Mouse (Mus musculus) hindbrain, embryonic 10.5 days (tissue): ENCODE data around the gene Gria4. TPM values are rescaled to one million over a fixed set of nuclear protein-coding genes. Genes with fewer than 3 reads are reported as not detected.
"Not testable (repeated sequence)": the region's sequence is repeated elsewhere in the genome, so short reads cannot be mapped to it uniquely, and the experiment has no call there.

Experiments
- DNase-seq: peaks from one replicate; pipeline ENCODE4 v3.0.0-alpha.2; 2017; ENCODE audit warnings: low spot score
- H3K27ac ChIP-seq: fragments of 300-500 bp; sonication (generic); 2 replicates; pipeline ENCODE4 v1.5.1; 2016; ENCODE audit warnings: mild to moderate bottlenecking, moderate library complexity
- H3K27me3 ChIP-seq: fragments of 300-500 bp; sonication (generic); 2 replicates; pipeline ENCODE4 v1.6.1; 2016; ENCODE audit warnings: mild to moderate bottlenecking; ENCODE audit not compliant: poor library complexity, insufficient read depth, severe bottlenecking
- H3K36me3 ChIP-seq: fragments of 300-500 bp; sonication (generic); 2 replicates; pipeline ENCODE4 v1.6.1; 2016; ENCODE audit warnings: mild to moderate bottlenecking, moderate library complexity
- H3K4me1 ChIP-seq: fragments of 300-500 bp; sonication (generic); replicated peaks from 2 replicates; pipeline ENCODE4 v1.6.1; 2016; ENCODE audit warnings: mild to moderate bottlenecking
- H3K4me3 ChIP-seq: fragments of 300-500 bp; sonication (generic); 2 replicates; pipeline ENCODE4 v1.5.1; 2016; ENCODE audit warnings: mild to moderate bottlenecking, moderate library complexity
- H3K9me3 ChIP-seq: fragments of 300-500 bp; sonication (generic); 2 replicates; pipeline ENCODE4 v1.6.1; 2016; ENCODE audit warnings: mild to moderate bottlenecking, moderate library complexity
- WGBS: fragments of 180-500 bp; shearing (Covaris S2); methylation state at CpG from one replicate; pipeline ENCODE4 v1.1.7; 2016; 5-methylcytosine and 5-hydroxymethylcytosine counted together
- polyA plus RNA-seq: library from polyadenylated mRNA; unstranded; fragments of >200 nt; fragmentation: Nextera tagmentation; extraction: Ambion mirVana; gene quantifications from 2 replicates; pipeline ENCODE4 v1.2.1, GENCODE M21; 2016

Gene Gria4
- polyA plus RNA-seq, 1 experiment from 2014 or later, result 8.0 TPM

DNA sequence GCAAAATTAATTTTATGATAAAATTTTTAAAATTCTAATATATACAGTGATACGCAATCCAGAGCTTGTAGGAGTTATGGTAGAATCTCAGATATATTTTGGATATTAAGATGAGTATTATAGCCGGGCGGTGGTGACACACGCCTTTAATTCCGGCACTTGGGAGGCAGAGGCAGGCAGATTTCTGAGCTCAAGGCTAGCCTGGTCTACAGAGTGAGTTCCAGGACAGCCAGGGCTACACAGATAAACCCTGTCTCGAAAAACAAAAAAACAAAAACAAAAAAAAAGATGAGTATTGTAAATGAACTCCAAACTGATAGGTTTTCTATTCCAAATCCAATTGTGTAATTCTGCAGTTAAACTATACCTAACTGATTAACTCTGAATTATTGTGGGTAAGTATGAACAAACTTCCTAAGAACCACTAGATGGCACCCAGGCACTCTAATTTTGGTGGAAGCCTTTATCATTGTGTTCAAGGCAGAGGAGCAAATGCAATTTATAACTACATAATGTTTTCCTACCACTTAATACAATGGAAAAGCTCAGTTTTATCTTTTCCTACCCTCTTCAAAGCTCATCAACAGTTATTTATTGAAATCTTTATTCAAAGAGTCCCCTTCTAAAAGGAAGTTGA is 259.4 kb downstream of the Gria4 start:
- Histone ChIP-seq H3K4me3 (no peak overlapping the region), H3K9me3 (no peaks in the 10 kb centered on the region), H3K36me3 (no peaks in the 10 kb centered on the region), H3K27ac (no peak overlapping the region), H3K27me3 (no peaks in the 10 kb centered on the region), H3K4me1 (no peaks in the 10 kb centered on the region)
- no peak for DNase-seq
- WGBS, result 90% methylated on average over 6 of the region's 6 CpGs

DNA sequence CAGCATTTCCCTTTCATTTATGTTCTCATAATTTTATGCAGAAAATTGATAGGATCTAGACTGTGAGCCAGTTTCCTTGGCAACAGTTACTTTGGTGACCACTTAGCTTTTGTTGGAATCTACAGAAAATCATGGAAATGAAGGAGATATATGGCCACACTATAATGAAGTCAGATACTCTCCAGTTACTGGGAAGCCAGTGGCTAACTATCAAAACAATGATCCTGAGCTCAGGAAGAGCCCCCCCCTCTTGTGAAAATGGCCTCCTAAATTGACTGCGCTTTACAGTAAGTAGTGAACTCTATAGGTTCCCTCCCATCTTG is 281.5 kb downstream of the Gria4 start:
- WGBS, result 90% methylated on average over 1 of the region's 1 CpGs

GRCm38 (mm10) chr9:4513796-4514562 is 282.1 kb downstream of the Gria4 start:
- no peak overlapping the region for H3K27ac ChIP-seq
- DNase-seq, result no peak

More for the DNA sequence above, 281.5 kb downstream of the Gria4 start:
- no peak for DNase-seq
- Histone ChIP-seq H3K4me3 (no peak overlapping the region), H3K4me1 (peaks cover 6% of the 10 kb centered on the region; the same call in 1 of the 2 replicates), H3K27ac (no peak overlapping the region), H3K9me3 (no peaks in the 10 kb centered on the region), H3K27me3 (no peaks in the 10 kb centered on the region), H3K36me3 (no peaks in the 10 kb centered on the region)

DNA sequence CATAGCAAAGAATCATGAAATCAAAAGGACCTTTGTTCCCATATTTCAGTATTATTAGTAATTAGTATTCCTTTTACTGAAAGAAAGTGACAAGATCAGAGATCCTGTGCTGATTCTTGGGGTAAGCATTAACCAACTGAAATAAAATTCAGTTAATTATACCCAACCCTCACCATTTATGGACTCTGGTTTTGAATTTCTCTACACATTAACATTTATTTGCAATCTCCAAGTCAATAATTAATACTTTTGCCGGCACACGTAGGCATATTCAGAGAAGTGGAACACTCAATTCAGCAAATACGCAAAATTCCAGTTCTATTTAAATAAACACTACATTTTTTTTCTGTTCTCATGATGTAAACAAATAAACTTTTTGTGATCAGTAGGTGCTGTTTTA is 289.9 kb downstream of the Gria4 start:
- Histone ChIP-seq H3K9me3 (no peaks in the 10 kb centered on the region), H3K27me3 (no peaks in the 10 kb centered on the region), H3K4me3 (no peak overlapping the region), H3K27ac (no peak overlapping the region), H3K4me1 (0 out of 2 replicates have a peak, but pooled peaks cover 2% of the 10 kb centered on the region), H3K36me3 (no peaks in the 10 kb centered on the region)
- 94% methylated on average over 3 of the region's 3 CpGs for WGBS
- no peak for DNase-seq

More at GRCm38 (mm10) chr9:4513796-4514562, 282.1 kb downstream of the Gria4 start:
- Histone ChIP-seq H3K27me3 (no peaks in the 10 kb centered on the region), H3K4me1 (peaks cover 6% of the 10 kb centered on the region; the same call in 1 of the 2 replicates), H3K36me3 (no peaks in the 10 kb centered on the region), H3K4me3 (no peak overlapping the region), H3K9me3 (no peaks in the 10 kb centered on the region)

GRCm38 (mm10) chr9:4505087-4505486 is 290.9 kb downstream of the Gria4 start:
- 8% methylated on average over 1 of the region's 1 CpGs for WGBS
- DNase-seq, result peak; percentile 26
- no peak overlapping the region for H3K4me3 ChIP-seq

GRCm38 (mm10) chr9:4486428-4486827 is 309.6 kb downstream of the Gria4 start:
- H3K9me3 ChIP-seq, result peaks cover 8% of the 10 kb centered on the region; the same call in 1 of the 2 replicates
- no peak overlapping the region for H3K27ac ChIP-seq
- no peaks in the 10 kb centered on the region for H3K4me1 ChIP-seq
- no peak for DNase-seq
- no peaks in the 10 kb centered on the region for H3K27me3 ChIP-seq
- H3K4me3 ChIP-seq, result no peak overlapping the region
- H3K36me3 ChIP-seq, result no peaks in the 10 kb centered on the region
- 90% methylated on average over 2 of the region's 2 CpGs for WGBS

More at GRCm38 (mm10) chr9:4505087-4505486, 290.9 kb downstream of the Gria4 start:
- Histone ChIP-seq H3K4me1 (0 out of 2 replicates have a peak, but pooled peaks cover 2% of the 10 kb centered on the region), H3K36me3 (no peaks in the 10 kb centered on the region), H3K27ac (no peak overlapping the region), H3K27me3 (no peaks in the 10 kb centered on the region), H3K9me3 (no peaks in the 10 kb centered on the region)

GRCm38 (mm10) chr9:4484502-4484901 is 311.5 kb downstream of the Gria4 start:
- Histone ChIP-seq H3K36me3 (no peaks in the 10 kb centered on the region), H3K27ac (no peak overlapping the region), H3K4me1 (no peaks in the 10 kb centered on the region), H3K27me3 (no peaks in the 10 kb centered on the region), H3K9me3 (peaks cover 8% of the 10 kb centered on the region; the same call in 1 of the 2 replicates), H3K4me3 (no peak overlapping the region)
- DNase-seq, result no peak
- WGBS, result 81% methylated on average over 2 of the region's 2 CpGs

- Histone ChIP-seq H3K36me3 (no peaks in the 10 kb centered on the region), H3K9me3 (no peaks in the 10 kb centered on the region), H3K4me1 (no peaks in the 10 kb centered on the region), H3K27ac (no peak overlapping the region), H3K27me3 (no peaks in the 10 kb centered on the region), H3K4me3 (no peak overlapping the region)
- WGBS, result 72% methylated on average over 2 of the region's 2 CpGs
- DNase-seq, result no peak
These were observed 325.2 kb downstream of the Gria4 start for GRCm38 (mm10) chr9:4470791-4471190.

DNA sequence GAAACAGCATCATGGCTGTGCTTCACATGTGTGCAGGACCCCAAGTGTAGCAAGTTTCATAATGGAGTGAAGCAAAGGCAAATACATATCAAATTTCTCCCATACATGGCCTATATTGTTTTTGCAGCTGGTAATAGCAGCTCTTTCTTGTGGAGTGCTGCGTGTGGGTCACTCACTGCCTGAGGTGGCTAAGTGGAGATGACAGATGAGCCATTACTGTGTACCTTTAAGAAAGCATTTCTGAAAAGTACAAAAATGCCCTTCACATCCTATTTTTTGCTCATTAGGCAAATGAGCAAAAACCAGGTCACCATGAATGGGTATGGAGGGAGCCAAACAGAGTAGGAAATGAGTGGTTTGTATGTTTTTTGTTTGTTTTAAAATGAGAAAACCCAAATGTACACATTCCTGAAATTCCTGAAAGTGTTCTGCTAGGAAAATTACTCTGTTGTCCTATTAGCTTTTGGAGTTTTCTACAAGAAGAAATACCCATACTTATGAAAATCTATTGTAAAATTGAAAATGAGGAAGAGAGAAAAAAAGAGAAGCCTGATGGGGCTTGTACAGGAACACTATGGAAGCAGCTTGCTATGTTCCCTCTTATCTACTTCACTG is 336.5 kb downstream of the Gria4 start:
- H3K9me3 ChIP-seq, result no peaks in the 10 kb centered on the region
- H3K27ac ChIP-seq, result no peak overlapping the region
- H3K36me3 ChIP-seq, result no peaks in the 10 kb centered on the region
- WGBS, result 47% methylated on average over 1 of the region's 1 CpGs
- H3K4me1 ChIP-seq, result peaks cover 8% of the 10 kb centered on the region; the same call in 1 of the 2 replicates
- no peak overlapping the region for H3K4me3 ChIP-seq
- DNase-seq, result no peak
- H3K27me3 ChIP-seq, result no peaks in the 10 kb centered on the region

- DNase-seq, result no peak
- Histone ChIP-seq H3K4me3 (no peak overlapping the region), H3K4me1 (peaks cover 8% of the 10 kb centered on the region; the same call in 1 of the 2 replicates), H3K27me3 (no peaks in the 10 kb centered on the region), H3K9me3 (no peaks in the 10 kb centered on the region), H3K36me3 (no peaks in the 10 kb centered on the region), H3K27ac (no peak overlapping the region)
- 87% methylated on average over 1 of the region's 1 CpGs for WGBS
These were observed 337.8 kb downstream of the Gria4 start for GRCm38 (mm10) chr9:4458193-4458592.

DNA sequence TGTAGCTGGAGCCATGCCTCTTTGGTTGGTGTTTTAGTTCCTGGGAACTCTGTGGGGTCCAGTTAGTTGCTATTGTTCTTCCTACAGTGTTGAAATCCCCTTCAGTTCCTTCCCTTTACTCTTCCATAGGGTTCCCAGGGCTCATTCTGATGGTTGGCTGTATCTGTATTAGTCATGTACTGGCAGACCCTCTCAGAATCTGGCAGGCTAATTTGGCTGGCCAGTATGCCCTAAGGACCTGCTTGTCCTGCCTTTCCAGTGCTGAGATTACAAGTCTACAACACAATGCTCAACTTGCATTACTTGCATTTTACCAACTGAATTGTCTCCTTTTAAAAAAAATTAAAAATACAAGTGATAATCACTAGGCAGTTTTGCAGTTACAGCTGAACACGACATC is 338.4 kb downstream of the Gria4 start:
- WGBS, result 97% methylated on average over 1 of the region's 1 CpGs
- H3K4me1 ChIP-seq, result peaks cover 8% of the 10 kb centered on the region; the same call in 1 of the 2 replicates

DNA sequence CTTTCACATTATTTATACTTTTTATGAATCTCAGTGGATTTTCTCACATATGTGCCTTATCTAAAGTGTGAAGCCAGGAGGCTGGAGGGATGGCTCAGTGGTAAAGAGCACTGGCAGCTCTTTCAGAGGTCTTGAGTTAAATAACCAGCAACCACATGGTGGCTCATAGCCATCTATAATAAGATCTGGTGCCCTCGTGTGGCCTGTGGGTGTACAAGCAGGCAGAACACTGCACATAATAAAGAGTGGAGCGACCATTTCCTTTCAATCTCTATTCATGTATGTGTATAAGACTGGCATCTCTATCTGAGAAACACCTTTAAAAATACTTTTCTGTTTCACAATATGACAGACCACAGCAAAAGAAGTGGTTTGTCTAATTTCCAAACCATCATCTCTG is 353.1 kb downstream of the Gria4 start:
- peak; percentile 54 for DNase-seq
- Histone ChIP-seq H3K4me1 (no peaks in the 10 kb centered on the region), H3K36me3 (no peaks in the 10 kb centered on the region), H3K27ac (no peak overlapping the region), H3K4me3 (no peak overlapping the region), H3K27me3 (no peaks in the 10 kb centered on the region), H3K9me3 (no peaks in the 10 kb centered on the region)
- 30% methylated on average over 2 of the region's 2 CpGs for WGBS

More for the DNA sequence above, 338.4 kb downstream of the Gria4 start:
- Histone ChIP-seq H3K4me3 (no peak overlapping the region), H3K27me3 (no peaks in the 10 kb centered on the region), H3K27ac (no peak overlapping the region), H3K36me3 (no peaks in the 10 kb centered on the region), H3K9me3 (no peaks in the 10 kb centered on the region)
- no peak for DNase-seq

GRCm38 (mm10) chr9:4400801-4401200 is 395.2 kb downstream of the Gria4 start:
- not testable (repeated sequence) for DNase-seq, H3K36me3 ChIP-seq, H3K27me3 ChIP-seq, H3K4me3 ChIP-seq, H3K4me1 ChIP-seq, H3K27ac ChIP-seq
- WGBS, result 91% methylated on average over 11 of the region's 11 CpGs
- peaks cover 15% of the 10 kb centered on the region; the same call in 1 of the 2 replicates for H3K9me3 ChIP-seq
